In genomic region chr15:99728211-99728610, GRCm38 (mm10) we compare ENCODE assay signal across 24 mouse cellular contexts.
"Had no signal": no experiment of that assay in that cellular context is flagged by ENCODE, and none has a peak within 500 bp of the region (broad histone marks: within the 10 kb centered on the region; RNA-seq: fewer than 3 reads in every experiment).

No protein-coding gene starts in this region.

- H3K9me3 ChIP-seq: limb, embryonic 10.5 days; lung, embryonic 15.5 days; megakaryocyte, embryonic 14.5 days; midbrain, embryonic 10.5 days; midbrain, embryonic 15.5 days; neural tube, embryonic 12.5 days; neural tube, embryonic 15.5 days had no signal

- H3K4me3 ChIP-seq: layer of hippocampus, adult 2 months; limb, embryonic 10.5 days; limb, embryonic 13.5 days; liver, embryonic 12.5 days; liver, embryonic 15.5 days; lung, embryonic 15.5 days; megakaryocyte, embryonic 14.5 days; midbrain, embryonic 10.5 days; midbrain, embryonic 15.5 days; neural tube, embryonic 12.5 days; neural tube, embryonic 15.5 days had no signal

- H3K27ac ChIP-seq: layer of hippocampus, adult 2 months; limb, embryonic 10.5 days; limb, embryonic 13.5 days; liver, embryonic 12.5 days; liver, embryonic 15.5 days; lung, embryonic 15.5 days; midbrain, embryonic 10.5 days; midbrain, embryonic 15.5 days; neural tube, embryonic 12.5 days; neural tube, embryonic 15.5 days; stomach, postnatal 0 days had no signal

- H3K9ac ChIP-seq: limb, embryonic 13.5 days; liver, embryonic 12.5 days; liver, embryonic 15.5 days; lung, embryonic 15.5 days; midbrain, embryonic 15.5 days; neural tube, embryonic 12.5 days; neural tube, embryonic 15.5 days had no signal

- DNase-seq: kidney, postnatal 25 days; layer of hippocampus, adult 9-11 months; liver; lung, adult 18-20 months; lung, postnatal 10 days; lung, postnatal 36 days; right cerebral cortex, adult 18-20 months; right cerebral cortex, postnatal 14 days; right cerebral cortex, postnatal 4 days; thymus, adult 2 months; thymus, postnatal 14 days; thymus, postnatal 4 days had no signal
